Mouse (Mus musculus) layer of hippocampus, adult 18-20 months (tissue): ENCODE measurements at regions not wholly inside any gene's neighbourhood (a gene's known extent, or its start where the extent isn't known, plus 50 kb on each side); places are given as distances from the start of the nearest gene placed in this dataset.

Experiments used
- DNase-seq, 2 experiments: peaks; one replicate each; pipeline ENCODE4 v3.0.0; 2022; ENCODE audit warnings: low spot score in 2 of 2

GRCm38 (mm10) chr9:84178705-84179104 is 253.8 kb downstream of the Bckdhb start:
- no peak for DNase-seq

- DNase-seq = no peak
These were observed 254.3 kb downstream of the Bckdhb start for GRCm38 (mm10) chr9:84179238-84179637.

GRCm38 (mm10) chr9:84183637-84184374 is 258.9 kb downstream of the Bckdhb start:
- no peak for DNase-seq

- no peak for DNase-seq
These were observed 262.6 kb downstream of the Bckdhb start for GRCm38 (mm10) chr9:84187531-84187930.

- DNase-seq = no peak
These were observed 268.5 kb downstream of the Bckdhb start for GRCm38 (mm10) chr9:84193405-84193804.

GRCm38 (mm10) chr9:84194716-84195115 is 269.8 kb downstream of the Bckdhb start:
- peak; percentile 28 to 32 for DNase-seq

- no peak for DNase-seq
These were observed 270.4 kb downstream of the Bckdhb start for GRCm38 (mm10) chr9:84195338-84195737.

- DNase-seq = no peak
These were observed 275.3 kb downstream of the Bckdhb start for GRCm38 (mm10) chr9:84200208-84200607.

- no peak for DNase-seq
These were observed 279.1 kb downstream of the Bckdhb start for GRCm38 (mm10) chr9:84204056-84204455.

GRCm38 (mm10) chr9:84240491-84240975 is 315.6 kb downstream of the Bckdhb start:
- no peak for DNase-seq

- no peak for DNase-seq
These were observed 324.8 kb downstream of the Bckdhb start for GRCm38 (mm10) chr9:84249765-84250164.

- DNase-seq = peak in 1 of 2 experiments; percentile 38
These were observed 328.4 kb downstream of the Bckdhb start for GRCm38 (mm10) chr9:84253022-84253991.

GRCm38 (mm10) chr9:84258488-84258887 is 333.5 kb downstream of the Bckdhb start:
- DNase-seq = no peak

- no peak for DNase-seq
These were observed 334.8 kb downstream of the Bckdhb start for GRCm38 (mm10) chr9:84259751-84260150.

GRCm38 (mm10) chr9:84262151-84262550 is 337.2 kb downstream of the Bckdhb start:
- no peak for DNase-seq

GRCm38 (mm10) chr9:84266974-84267373 is 342.0 kb downstream of the Bckdhb start:
- DNase-seq = no peak

- no peak for DNase-seq
These were observed 349.7 kb downstream of the Bckdhb start for GRCm38 (mm10) chr9:84274608-84275007.

GRCm38 (mm10) chr9:84278295-84278694 is 353.4 kb downstream of the Bckdhb start:
- no peak for DNase-seq

- no peak for DNase-seq
These were observed 353.8 kb downstream of the Bckdhb start for GRCm38 (mm10) chr9:84278731-84279130.

- DNase-seq = no peak
These were observed 356.0 kb downstream of the Bckdhb start for GRCm38 (mm10) chr9:84280898-84281297.

- DNase-seq = peak in 1 of 2 experiments; percentile 15
These were observed 356.7 kb downstream of the Bckdhb start for GRCm38 (mm10) chr9:84281610-84282009.

GRCm38 (mm10) chr9:84283296-84283695 is 358.4 kb downstream of the Bckdhb start:
- DNase-seq = no peak
